Mouse (Mus musculus): ENCODE results near the gene Nol4l. TPM values are rescaled to one million over a fixed set of nuclear protein-coding genes. Genes with fewer than 3 reads are reported as not detected.

Nol4l gene
- polyA plus RNA-seq, 1 experiment from 2014 or later: 23.5 TPM

DNA sequence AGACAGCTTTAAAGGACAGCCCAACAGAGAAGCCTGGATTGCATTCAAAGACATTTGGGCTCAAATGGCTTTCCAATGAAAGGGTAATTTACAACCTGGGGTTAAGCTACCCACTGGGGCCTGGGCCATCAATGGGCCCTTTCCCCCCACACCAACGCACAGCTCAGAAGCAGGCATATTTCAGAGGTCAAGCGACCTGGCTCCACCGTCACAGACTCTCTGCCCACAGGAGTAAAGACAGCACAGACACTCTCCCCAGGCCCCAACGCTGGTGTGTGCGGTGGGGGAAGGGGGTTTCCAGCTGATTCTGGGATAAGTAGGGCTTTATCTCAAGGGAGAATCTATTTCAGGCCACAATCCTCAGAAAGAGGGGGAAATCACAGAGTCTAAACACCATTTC lies 87.1 kb downstream of the Nol4l start:
- DNase-seq (ENCODE audit: low spot score): peak; percentile 43
- WGBS: 1% methylated on average over 5 of the region's 5 CpGs
- no peaks in the 10 kb centered on the region for H3K9me3 ChIP-seq
- H3K4me3 ChIP-seq: peak overlapping the region; percentile 98
- H3K27me3 ChIP-seq (replicated peaks; ENCODE audit: low read depth, poor library complexity, severe bottlenecking): no peaks in the 10 kb centered on the region
- 0 out of 2 replicates have a peak, but pooled peaks cover 5% of the 10 kb centered on the region for H3K36me3 ChIP-seq (replicated peaks)
- peak overlapping the region; percentile 91 for H3K27ac ChIP-seq (replicated peaks)
- peaks cover 87% of the 10 kb centered on the region for H3K4me1 ChIP-seq

DNA sequence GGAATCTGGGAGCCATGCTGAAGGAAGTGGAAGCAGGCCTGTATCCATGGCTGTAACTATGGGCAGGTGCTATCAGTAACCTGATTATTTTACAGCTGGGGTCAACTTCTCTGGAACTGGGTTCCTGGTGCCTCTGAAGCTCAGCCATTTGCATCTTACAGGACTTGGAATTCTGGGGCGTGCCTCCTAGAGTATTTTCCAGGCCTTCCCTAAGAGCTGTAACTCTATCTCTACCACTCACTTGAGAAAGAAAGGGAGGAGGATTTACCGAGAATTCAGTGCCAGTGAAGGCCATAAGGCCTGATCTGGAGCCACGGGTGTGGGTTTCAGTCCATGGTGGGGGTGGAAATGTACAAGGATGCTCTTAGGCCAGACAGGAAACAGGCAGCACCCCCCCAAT lies 88.5 kb downstream of the Nol4l start:
- H3K4me1 ChIP-seq: peaks cover 91% of the 10 kb centered on the region
- H3K9me3 ChIP-seq: no peaks in the 10 kb centered on the region
- peaks cover 10% of the 10 kb centered on the region for H3K36me3 ChIP-seq (replicated peaks)
- no peaks in the 10 kb centered on the region for H3K27me3 ChIP-seq (replicated peaks; ENCODE audit: low read depth, poor library complexity, severe bottlenecking)
- H3K27ac ChIP-seq (replicated peaks): peak overlapping the region; percentile 91
- 24% methylated on average over 3 of the region's 3 CpGs for WGBS
- no peak for DNase-seq (ENCODE audit: low spot score)
- H3K4me3 ChIP-seq: peak overlapping the region; percentile 98; the same call in 1 of the 2 replicates

DNA sequence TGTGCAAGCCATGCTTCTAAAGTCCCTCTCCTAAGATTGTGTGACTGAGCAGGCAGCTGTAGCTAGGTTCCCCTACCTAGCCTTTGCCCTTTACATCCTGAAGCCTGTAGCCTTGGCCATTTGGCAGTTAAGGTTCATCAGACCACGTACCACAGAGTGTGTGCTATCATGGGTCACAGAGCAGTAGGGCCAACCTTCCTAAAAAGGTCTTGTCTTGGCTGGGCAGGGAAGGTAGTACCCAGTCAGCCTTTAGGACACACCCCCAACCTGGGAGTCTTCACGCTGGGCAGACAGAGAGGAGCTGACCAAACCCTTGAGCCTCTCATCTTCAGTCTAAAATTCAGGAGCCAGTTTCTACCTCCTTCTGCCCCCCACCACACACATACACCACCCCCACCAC lies 89.0 kb downstream of the Nol4l start:
- no peaks in the 10 kb centered on the region for H3K27me3 ChIP-seq (replicated peaks; ENCODE audit: low read depth, poor library complexity, severe bottlenecking)
- H3K9me3 ChIP-seq: no peaks in the 10 kb centered on the region
- H3K27ac ChIP-seq (replicated peaks): peak overlapping the region; percentile 91
- no peak for DNase-seq (ENCODE audit: low spot score)
- peaks cover 91% of the 10 kb centered on the region for H3K4me1 ChIP-seq
- H3K36me3 ChIP-seq (replicated peaks): peaks cover 15% of the 10 kb centered on the region
- peak overlapping the region; percentile 98; the same call in 1 of the 2 replicates for H3K4me3 ChIP-seq
- WGBS: 53% methylated on average over 2 of the region's 2 CpGs

DNA sequence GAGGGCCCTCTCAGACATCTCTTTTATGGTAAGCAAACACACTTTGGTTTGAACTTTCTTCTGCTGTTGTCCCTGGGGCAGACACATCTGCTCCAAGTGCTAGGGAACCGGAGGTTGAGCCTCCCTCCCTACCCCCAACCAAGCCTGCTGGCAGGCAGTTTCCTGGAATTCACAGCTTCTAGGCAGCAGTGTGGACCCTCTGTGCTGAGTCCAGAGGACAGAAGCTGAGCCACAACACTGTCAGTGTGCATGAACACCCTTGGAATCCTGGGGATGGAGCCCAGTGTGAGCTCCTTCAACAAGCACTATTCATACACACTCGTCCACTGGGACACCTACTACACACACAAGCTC lies 92.5 kb downstream of the Nol4l start:
- peak overlapping the region; percentile 33 for H3K4me3 ChIP-seq
- peak overlapping the region; percentile 81 for H3K27ac ChIP-seq (replicated peaks)
- no peaks in the 10 kb centered on the region for H3K27me3 ChIP-seq (replicated peaks; ENCODE audit: low read depth, poor library complexity, severe bottlenecking)
- H3K36me3 ChIP-seq (replicated peaks): peaks cover 48% of the 10 kb centered on the region
- H3K9me3 ChIP-seq: no peaks in the 10 kb centered on the region
- WGBS: 32% methylated on average over 2 of the region's 2 CpGs
- H3K4me1 ChIP-seq: peaks cover 95% of the 10 kb centered on the region
- no peak for DNase-seq (ENCODE audit: low spot score)

DNA sequence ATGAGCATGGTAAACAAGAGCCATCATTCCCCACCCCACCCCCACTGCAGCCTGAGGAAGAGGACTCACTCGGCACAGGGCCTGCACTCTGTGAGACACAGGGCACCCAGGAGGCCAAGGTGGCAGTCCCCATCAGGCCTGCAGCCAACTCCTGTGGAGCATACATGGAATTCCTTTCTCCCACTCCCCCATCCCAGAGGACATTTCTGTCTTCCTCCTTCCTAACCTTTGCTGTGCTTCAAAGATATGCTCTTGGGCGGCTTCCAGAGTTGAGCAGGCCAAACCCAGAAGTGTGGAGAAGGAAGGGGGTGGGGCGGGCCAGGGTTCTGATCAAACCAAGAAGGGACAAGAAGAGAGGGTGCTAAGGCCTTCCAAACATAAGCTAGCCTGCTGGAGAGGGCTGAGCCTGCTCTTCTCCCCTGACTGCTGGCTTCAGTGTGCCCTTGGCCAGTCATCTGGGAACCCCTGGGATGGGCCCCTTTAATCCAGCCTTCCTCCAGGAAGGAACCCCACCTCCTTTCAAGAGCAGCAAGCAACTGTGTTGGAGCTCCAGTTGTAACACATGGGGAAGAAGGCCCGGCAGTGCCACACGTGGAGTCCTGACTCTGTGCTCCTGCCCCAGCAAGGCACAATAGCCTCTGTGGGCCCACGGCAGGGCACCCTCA lies 93.0 kb downstream of the Nol4l start:
- H3K36me3 ChIP-seq (replicated peaks): peaks cover 53% of the 10 kb centered on the region
- WGBS: 28% methylated on average over 6 of the region's 6 CpGs
- H3K4me1 ChIP-seq: peaks cover 95% of the 10 kb centered on the region
- no peaks in the 10 kb centered on the region for H3K27me3 ChIP-seq (replicated peaks; ENCODE audit: low read depth, poor library complexity, severe bottlenecking)
- H3K27ac ChIP-seq (replicated peaks): peak overlapping the region; percentile 81
- H3K4me3 ChIP-seq: peak overlapping the region; percentile 33
- DNase-seq (ENCODE audit: low spot score): peak; percentile 37
- no peaks in the 10 kb centered on the region for H3K9me3 ChIP-seq

DNA sequence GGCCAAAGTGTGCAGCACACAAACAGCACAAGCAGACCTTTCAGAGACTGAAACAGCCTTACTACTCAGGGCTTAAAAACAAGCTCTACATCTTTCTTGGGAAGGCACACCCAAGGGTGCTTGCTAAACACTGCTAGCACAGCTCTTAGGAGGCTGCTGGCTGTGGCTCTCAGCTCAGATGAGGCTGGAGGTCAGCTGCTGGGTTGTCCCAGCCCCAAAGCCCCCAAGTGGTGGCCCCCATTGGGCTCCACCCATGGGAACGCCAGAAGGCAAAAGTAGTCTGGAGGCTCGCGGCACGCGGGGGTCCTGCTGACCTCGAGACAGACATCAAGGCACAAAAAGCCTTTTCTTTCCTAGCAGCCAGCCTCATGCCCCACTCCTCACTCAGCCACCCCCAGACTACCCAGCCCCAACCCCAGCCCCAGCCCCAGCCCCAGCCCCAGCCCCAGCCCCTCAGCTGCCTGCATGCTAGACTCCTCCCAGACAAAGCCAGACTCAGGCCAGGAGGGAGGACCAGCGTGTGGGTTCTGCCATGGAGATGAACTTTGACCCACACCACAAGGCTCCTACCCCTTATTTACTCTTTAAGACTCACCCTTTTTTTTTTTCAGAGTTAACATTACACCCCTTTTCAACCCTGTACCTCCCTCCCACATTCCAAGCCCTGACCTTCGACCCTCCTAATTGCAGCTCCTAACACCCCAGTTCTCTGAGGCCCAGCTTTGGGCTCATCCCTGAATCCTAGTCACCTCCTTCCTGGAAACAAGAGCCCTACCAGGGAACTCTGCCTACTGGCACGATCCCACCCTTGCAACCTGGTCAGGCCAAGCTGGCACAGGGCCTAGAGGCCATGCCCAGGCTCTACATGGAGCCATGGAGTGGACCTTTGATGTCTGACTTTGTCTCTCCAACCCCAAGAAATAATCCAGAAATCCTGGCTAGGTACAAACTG lies 94.6 kb downstream of the Nol4l start:
- Histone ChIP-seq H3K27ac (replicated peaks) (peak overlapping the region; percentile 81), H3K36me3 (replicated peaks) (peaks cover 70% of the 10 kb centered on the region), H3K4me3 (peak overlapping the region; percentile 25; the same call in 1 of the 2 replicates), H3K4me1 (peaks cover 87% of the 10 kb centered on the region), H3K27me3 (replicated peaks; ENCODE audit: low read depth, poor library complexity, severe bottlenecking) (no peaks in the 10 kb centered on the region), H3K9me3 (no peaks in the 10 kb centered on the region)
- 13% methylated on average over 9 of the region's 9 CpGs for WGBS
- DNase-seq (ENCODE audit: low spot score): peak; percentile 65

DNA sequence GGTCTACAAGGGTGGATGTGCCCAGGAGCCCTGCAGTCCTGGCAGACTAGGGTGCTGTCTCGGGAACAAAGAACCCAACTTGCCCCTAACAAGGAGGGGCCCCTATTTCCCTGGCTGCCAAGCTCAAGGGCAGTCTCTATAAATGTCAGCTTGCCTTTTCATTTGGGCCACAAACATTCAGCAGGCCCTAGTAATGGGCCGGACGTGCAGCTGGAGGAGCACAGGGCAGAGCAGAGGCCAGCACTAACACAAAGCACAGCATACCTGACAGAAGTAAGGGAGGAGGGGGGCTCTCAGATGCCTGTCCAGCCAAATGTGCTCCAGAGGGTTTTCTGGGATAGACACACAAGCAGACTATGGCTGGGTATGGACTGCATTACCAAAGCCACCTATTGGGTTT lies 95.9 kb downstream of the Nol4l start:
- peak overlapping the region; percentile 81 for H3K27ac ChIP-seq (replicated peaks)
- no peaks in the 10 kb centered on the region for H3K9me3 ChIP-seq
- H3K27me3 ChIP-seq (replicated peaks; ENCODE audit: low read depth, poor library complexity, severe bottlenecking): no peaks in the 10 kb centered on the region
- WGBS: 65% methylated on average over 3 of the region's 3 CpGs
- peaks cover 82% of the 10 kb centered on the region for H3K4me1 ChIP-seq
- peak; percentile 29 for DNase-seq (ENCODE audit: low spot score)
- H3K4me3 ChIP-seq: 0 out of 2 replicates have a peak overlapping the region, but pooled peaks have one; percentile 6
- peaks cover 82% of the 10 kb centered on the region for H3K36me3 ChIP-seq (replicated peaks)

DNA sequence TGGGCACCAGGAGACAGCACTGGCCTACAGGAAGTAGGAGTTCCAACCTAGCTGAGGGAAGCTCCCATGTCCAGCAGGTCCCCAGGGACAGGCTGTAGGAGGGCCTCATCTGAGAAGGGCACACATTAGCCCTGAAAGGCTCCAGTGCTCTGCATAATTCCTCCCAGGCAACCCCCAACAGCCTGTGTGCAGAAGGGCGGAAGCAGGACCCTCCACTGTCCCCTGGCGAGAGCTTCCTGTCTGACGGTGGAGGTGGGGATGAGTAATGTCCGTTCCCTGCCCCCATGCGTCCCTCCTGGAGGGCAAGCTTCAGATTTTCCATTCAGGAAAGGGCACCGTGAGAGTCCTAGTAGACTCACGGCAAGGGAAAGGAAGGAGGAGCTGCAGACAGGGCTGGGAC lies 97.3 kb downstream of the Nol4l start:
- Histone ChIP-seq H3K9me3 (no peaks in the 10 kb centered on the region), H3K4me1 (peaks cover 81% of the 10 kb centered on the region), H3K27ac (replicated peaks) (peak overlapping the region; percentile 27), H3K4me3 (no peak overlapping the region), H3K36me3 (replicated peaks) (peaks cover 91% of the 10 kb centered on the region), H3K27me3 (replicated peaks; ENCODE audit: low read depth, poor library complexity, severe bottlenecking) (no peaks in the 10 kb centered on the region)
- 33% methylated on average over 7 of the region's 7 CpGs for WGBS
- no peak for DNase-seq (ENCODE audit: low spot score)

DNA sequence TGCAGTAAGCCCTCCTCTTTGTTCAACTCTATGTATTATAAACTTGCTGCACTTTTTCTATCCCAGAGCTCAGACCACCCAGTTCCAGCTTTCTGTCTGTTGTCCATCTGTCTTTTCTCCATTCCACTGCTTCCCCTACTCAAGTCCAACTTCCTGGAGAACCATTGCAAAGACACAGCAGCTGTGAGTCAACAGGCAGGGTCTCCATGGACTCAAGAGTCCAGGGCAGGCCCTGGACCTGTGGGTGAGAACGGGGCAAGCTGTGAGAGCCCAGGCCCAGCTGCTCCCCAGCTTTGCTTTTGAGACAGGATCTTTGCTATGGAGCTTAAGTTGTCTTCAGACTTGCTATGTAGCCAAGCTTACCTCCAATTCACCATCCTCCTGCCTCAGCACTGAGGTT lies 99.2 kb downstream of the Nol4l start:
- no peaks in the 10 kb centered on the region for H3K27me3 ChIP-seq (replicated peaks; ENCODE audit: low read depth, poor library complexity, severe bottlenecking)
- peaks cover 89% of the 10 kb centered on the region for H3K36me3 ChIP-seq (replicated peaks)
- H3K9me3 ChIP-seq: no peaks in the 10 kb centered on the region
- H3K4me3 ChIP-seq: no peak overlapping the region
- H3K4me1 ChIP-seq: peaks cover 81% of the 10 kb centered on the region
- WGBS: 95% methylated on average over 1 of the region's 1 CpGs
- DNase-seq (ENCODE audit: low spot score): no peak
- no peak overlapping the region for H3K27ac ChIP-seq (replicated peaks)

DNA sequence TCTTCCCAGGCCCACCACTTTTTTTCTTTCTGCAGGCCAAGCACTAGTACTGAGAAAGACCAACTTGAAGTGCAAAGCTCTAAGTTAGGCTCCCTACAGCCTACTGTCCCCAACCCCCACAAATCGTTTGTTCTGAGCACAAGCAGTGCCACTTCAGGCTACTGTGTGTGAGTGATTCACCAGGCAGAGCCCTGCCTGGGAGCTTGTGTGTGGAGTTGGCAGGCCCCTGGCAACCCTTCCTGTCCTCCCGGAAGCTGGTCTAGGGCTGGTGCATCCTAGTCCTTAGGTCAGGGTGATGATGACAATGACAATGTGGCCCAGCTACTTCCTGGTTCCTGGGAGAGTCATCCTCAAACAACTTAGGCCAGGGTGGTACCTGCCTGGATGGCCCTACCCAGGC lies 101.3 kb downstream of the Nol4l start:
- Histone ChIP-seq H3K4me1 (peaks cover 79% of the 10 kb centered on the region), H3K4me3 (no peak overlapping the region), H3K36me3 (replicated peaks) (peaks cover 91% of the 10 kb centered on the region), H3K9me3 (no peaks in the 10 kb centered on the region), H3K27ac (replicated peaks) (no peak overlapping the region), H3K27me3 (replicated peaks; ENCODE audit: low read depth, poor library complexity, severe bottlenecking) (no peaks in the 10 kb centered on the region)
- 63% methylated on average over 2 of the region's 2 CpGs for WGBS
- DNase-seq (ENCODE audit: low spot score): no peak

DNA sequence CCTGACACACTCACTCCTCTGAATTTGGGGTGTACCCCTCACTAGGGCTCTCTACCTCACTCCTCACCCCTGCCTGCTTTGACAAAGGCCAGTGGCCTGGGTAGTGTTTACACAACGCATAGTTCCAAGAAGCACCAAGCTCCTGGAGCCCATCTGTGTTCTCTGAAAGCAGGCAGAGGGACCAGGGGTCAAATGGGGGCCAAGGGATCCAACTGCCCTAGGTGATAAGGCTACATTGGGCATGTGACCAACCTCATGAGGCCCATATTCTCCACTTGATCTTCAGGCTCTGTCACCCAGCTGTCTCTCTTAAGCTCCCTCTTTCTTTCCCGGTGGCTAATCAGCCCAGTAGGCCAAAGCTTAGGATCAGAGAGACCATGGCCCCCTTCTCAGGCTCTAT lies 102.8 kb downstream of the Nol4l start:
- DNase-seq (ENCODE audit: low spot score): peak; percentile 53
- peak overlapping the region; percentile 83 for H3K27ac ChIP-seq (replicated peaks)
- H3K36me3 ChIP-seq (replicated peaks): peaks cover 89% of the 10 kb centered on the region
- WGBS: 9% methylated on average over 2 of the region's 2 CpGs
- no peaks in the 10 kb centered on the region for H3K9me3 ChIP-seq
- H3K4me1 ChIP-seq: peaks cover 78% of the 10 kb centered on the region
- H3K27me3 ChIP-seq (replicated peaks; ENCODE audit: low read depth, poor library complexity, severe bottlenecking): no peaks in the 10 kb centered on the region
- no peak overlapping the region; the same call in 1 of the 2 replicates for H3K4me3 ChIP-seq

DNA sequence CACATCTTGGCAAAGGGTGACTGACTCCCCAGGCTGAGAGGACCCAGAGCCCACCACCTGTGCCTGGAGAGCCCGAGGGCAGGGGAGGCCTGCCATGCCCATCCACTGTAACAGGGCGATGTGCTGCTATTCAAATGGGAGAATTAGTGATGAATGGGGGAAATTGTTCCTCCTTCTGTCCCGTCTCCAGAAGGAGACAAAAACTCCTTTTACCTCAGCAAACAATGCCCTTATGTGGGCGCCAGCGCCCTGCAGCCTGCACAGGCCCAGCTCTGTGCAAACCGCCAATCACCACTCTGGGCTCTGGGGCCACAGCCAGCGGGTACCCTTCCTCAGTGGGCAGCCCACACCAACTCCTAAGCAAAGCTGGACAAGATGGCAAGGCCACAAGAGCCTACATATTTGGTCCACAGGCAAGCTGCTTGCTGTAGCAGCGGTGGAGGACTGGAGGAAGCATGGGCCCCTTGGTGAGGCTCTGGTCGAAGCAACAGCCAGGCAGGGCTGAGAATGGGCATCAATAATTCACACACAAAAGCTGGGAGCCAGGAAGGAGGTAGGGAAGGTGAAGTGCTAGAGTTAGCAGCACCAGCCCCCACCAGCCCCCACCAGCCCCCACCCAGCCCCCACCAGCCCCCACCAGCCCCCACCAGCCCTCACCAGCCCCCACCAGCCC lies 103.6 kb downstream of the Nol4l start:
- WGBS: 39% methylated on average over 9 of the region's 9 CpGs
- H3K4me3 ChIP-seq: no peak overlapping the region
- H3K4me1 ChIP-seq: peaks cover 76% of the 10 kb centered on the region
- DNase-seq (ENCODE audit: low spot score): peak; percentile 30
- H3K36me3 ChIP-seq (replicated peaks): peaks cover 84% of the 10 kb centered on the region
- no peaks in the 10 kb centered on the region for H3K27me3 ChIP-seq (replicated peaks; ENCODE audit: low read depth, poor library complexity, severe bottlenecking)
- no peaks in the 10 kb centered on the region for H3K9me3 ChIP-seq
- peak overlapping the region; percentile 83 for H3K27ac ChIP-seq (replicated peaks)
